Comparison of ENCODE assay signal across 8 mouse cellular contexts in genomic region chr7:45898125-45898524, GRCm38 (mm10). TPM values are rescaled to one million over a fixed set of nuclear protein-coding genes. Genes with fewer than 3 reads are reported as not detected.
DNase-seq lines count a peak whose midpoint lies in the region; ATAC-seq and TF ChIP-seq lines count a peak whose summit lies in the region.
"Not testable (repeated sequence)": the region's sequence is repeated elsewhere in the genome, so short reads cannot be mapped to it uniquely, and the experiment has no call there.
"Had no signal": no experiment of that assay in that cellular context is flagged by ENCODE, and none has a peak within 500 bp of the region (broad histone marks: within the 10 kb centered on the region; RNA-seq: fewer than 3 reads in every experiment).

No protein-coding gene starts in this region.

- 63% methylated on average over 4 of the region's 4 CpGs for WGBS in intestine, embryonic 14.5 days
- 42% methylated on average over 4 of the region's 4 CpGs for WGBS in spleen, adult 2 months

- not testable (repeated sequence) for H3K4me1 ChIP-seq in intestine, embryonic 14.5 days (replicated peaks; ENCODE audit: control insufficient read depth, insufficient read depth, low read length); spleen, adult 2 months (ENCODE audit: control insufficient read depth, insufficient read depth, insufficient read length)

- H3K36me3 ChIP-seq in intestine, embryonic 14.5 days (ENCODE audit: control insufficient read depth, insufficient read depth, low read length); spleen, adult 2 months (ENCODE audit: control insufficient read depth, insufficient read depth, low read length): not testable (repeated sequence)

- not testable (repeated sequence) for H3K9me3 ChIP-seq in intestine, embryonic 14.5 days (ENCODE audit: control insufficient read depth, low read length)

- not testable (repeated sequence) for TF ChIP-seq POLR2A in spleen, adult 2 months (IDR thresholded peaks at IDR 0.05; ENCODE audit: low read depth, low read length)

- peak; percentile 46 for DNase-seq in MEL-GATA-1-ER (ENCODE audit: extremely low read depth, low read depth)
- peak; percentile 57 for DNase-seq in embryo, embryonic 10.5 days (ENCODE audit: low spot score)
- DNase-seq in heart, adult 8-10 months (ENCODE audit: low spot score), result peak; percentile 21
- DNase-seq in intestine, embryonic 14.5 days (ENCODE audit: low spot score), result not testable (repeated sequence)
- DNase-seq in liver, result peak; percentile 56
- DNase-seq in mesoderm, embryonic 11.5 days (ENCODE audit: low read depth, low spot score), result peak; percentile 37
- peak in 1 of 2 experiments; percentile 69 for DNase-seq in spleen, adult 2 months (ENCODE audit: low read depth in 1 of 2, low spot score in 2 of 2)

- peak; percentile 0; the same call in 1 of the 2 replicates for TF ChIP-seq CTCF in spleen, adult 2 months (IDR thresholded peaks at IDR 0.05; ENCODE audit: extremely low read depth, insufficient read depth, insufficient read length, insufficient replicate concordance)

- H3K27ac ChIP-seq in intestine, embryonic 14.5 days (ENCODE audit: low read depth); spleen, adult 2 months (ENCODE audit: insufficient read depth, low read length): not testable (repeated sequence)

- not testable (repeated sequence) for ATAC-seq in intestine, embryonic 14.5 days (replicated peaks; ENCODE audit: low FRiP score, low TSS enrichment, low read depth)

- H3K27me3 ChIP-seq in intestine, embryonic 14.5 days (replicated peaks; ENCODE audit: control insufficient read depth, insufficient read depth, low read length); spleen, adult 2 months (ENCODE audit: control insufficient read depth, insufficient read depth, low read length): not testable (repeated sequence)

- not testable (repeated sequence) for H3K9ac ChIP-seq in intestine, embryonic 14.5 days (ENCODE audit: low read length)

- H3K4me3 ChIP-seq in intestine, embryonic 14.5 days (ENCODE audit: low read depth, low read length); spleen, adult 2 months (ENCODE audit: extremely low read depth, insufficient read depth, insufficient read length): not testable (repeated sequence)

- H3K4me2 ChIP-seq in intestine, embryonic 14.5 days (ENCODE audit: low read length), result peak overlapping the region; percentile 78

RNA-seq across cellular contexts. Expression of gene Tmem143, which starts 1.4 kb away (rescaled TPM):
- 100 to 1,000 TPM; 115 to 143 (median 126) TPM for total RNA-seq in heart, adult 8-10 months (2022)
- 3.9 and 4.3 TPM in 2 replicates for polyA plus RNA-seq in intestine, embryonic 14.5 days (2014; fragmentation: Nextera tagmentation; extraction: Ambion mirVana)
- 16.6 and 24.5 TPM in 2 replicates for polyA plus RNA-seq in spleen, adult 2 months (2012; rRNA removed)

RNA-seq across cellular contexts. Expression of gene Syngr4, which starts 1.6 kb away (rescaled TPM):
- not detected for total RNA-seq in heart, adult 8-10 months (2022)
- 0.99 and 1.0 TPM in 2 replicates for polyA plus RNA-seq in intestine, embryonic 14.5 days (2014; fragmentation: Nextera tagmentation; extraction: Ambion mirVana)
- polyA plus RNA-seq in spleen, adult 2 months (2012; rRNA removed), result 0.28 and 0.56 TPM in 2 replicates
- polyA plus RNA-seq: lung, adult 2 months had no signal

RNA-seq across cellular contexts. Expression of gene Grin2d, which starts 19.9 kb away (rescaled TPM):
- 1 to 10 TPM; 1.1 to 2.2 (median 1.3) TPM for total RNA-seq in heart, adult 8-10 months (2022)
- 0.24 and 0.37 TPM in 2 replicates for polyA plus RNA-seq in intestine, embryonic 14.5 days (2014; fragmentation: Nextera tagmentation; extraction: Ambion mirVana)
- 0.68 and 1.2 TPM in 2 replicates for polyA plus RNA-seq in spleen, adult 2 months (2012; rRNA removed)

RNA-seq across cellular contexts. Expression of gene Emp3, which starts 23.1 kb away (rescaled TPM):
- 10 to 100 TPM; 17.3 to 24.6 (median 22.3) TPM for total RNA-seq in heart, adult 8-10 months (2022)
- 204 and 220 TPM in 2 replicates for polyA plus RNA-seq in intestine, embryonic 14.5 days (2014; fragmentation: Nextera tagmentation; extraction: Ambion mirVana)
- polyA plus RNA-seq in spleen, adult 2 months (2012; rRNA removed), result 245 and 301 TPM in 2 replicates

RNA-seq across cellular contexts. Expression of gene Kdelr1, which starts 25.6 kb away (rescaled TPM):
- total RNA-seq in heart, adult 8-10 months (2022), result 100 to 1,000 TPM; 115 to 134 (median 127) TPM
- 120 and 124 TPM in 2 replicates for polyA plus RNA-seq in intestine, embryonic 14.5 days (2014; fragmentation: Nextera tagmentation; extraction: Ambion mirVana)
- polyA plus RNA-seq in spleen, adult 2 months (2012; rRNA removed), result 78.7 and 92.6 TPM in 2 replicates
